Mouse (Mus musculus) intestine, embryonic 14.5 days (tissue): ENCODE results near the gene Itsn1. TPM values are rescaled to one million over a fixed set of nuclear protein-coding genes. Genes with fewer than 3 reads are reported as not detected.

Experiments
- microRNA-seq: library from miRNA; unstranded; fragments of <30 nt; microRNA quantifications from one replicate; pipeline ENCODE4, GENCODE M21; 2016
- polyA plus RNA-seq: library from polyadenylated mRNA; unstranded; fragments of >200 nt; fragmentation: Nextera tagmentation; extraction: Ambion mirVana; gene quantifications from 2 replicates; pipeline ENCODE4 v1.2.1, GENCODE M21; 2014

Itsn1 gene
- polyA plus RNA-seq, 1 experiment from 2014 or later = 22.7 TPM

Small RNA genes lying within 50 kb of the gene (microRNA-seq; reads per million reads assigned to microRNA genes)
- not detected for gene Gm27773

Other genes starting within 250 kb of the Itsn1 start
- 51.9 and 60.9 TPM in 2 replicates for gene Ifnar1, start 244.0 kb upstream of the Itsn1 start, polyA plus RNA-seq
- 65.3 and 68.4 TPM in 2 replicates for gene Ifngr2, start 182.2 kb upstream of the Itsn1 start, polyA plus RNA-seq
- 29.1 and 31.1 TPM in 2 replicates for gene Tmem50b, start 131.5 kb upstream of the Itsn1 start, polyA plus RNA-seq
- gene Dnajc28, start 110.3 kb upstream of the Itsn1 start, polyA plus RNA-seq = 2.4 and 2.8 TPM in 2 replicates
- 125 and 137 TPM in 2 replicates for gene Gart, start 82.3 kb upstream of the Itsn1 start, polyA plus RNA-seq
- 138 and 146 TPM in 2 replicates for gene Son, start 81.8 kb upstream of the Itsn1 start, polyA plus RNA-seq
- gene Donson, start 40.5 kb upstream of the Itsn1 start, polyA plus RNA-seq = 24.3 and 24.7 TPM in 2 replicates
- 69.4 and 73.3 TPM in 2 replicates for gene Cryzl1, start 306 bp upstream of the Itsn1 start, polyA plus RNA-seq